Mouse (Mus musculus): ENCODE results near the gene Hist1h3a. TPM values are rescaled to one million over a fixed set of nuclear protein-coding genes. Genes with fewer than 3 reads are reported as not detected.
"Not testable (repeated sequence)": the region's sequence is repeated elsewhere in the genome, so short reads cannot be mapped to it uniquely, and the experiment has no call there.

Hist1h3a gene
- polyA plus RNA-seq, 1 experiment from 2014 or later = 5.3 TPM

GRCm38 (mm10) chr13:23730479-23730878 is 31.7 kb downstream of the Hist1h3a start:
- WGBS = 59% methylated on average over 8 of the region's 8 CpGs
- Histone ChIP-seq H3K27ac (no peak overlapping the region), H3K27me3 (ENCODE audit: low read depth, poor library complexity, severe bottlenecking) (no peaks in the 10 kb centered on the region), H3K4me1 (no peaks in the 10 kb centered on the region), H3K9me3 (replicated peaks) (no peaks in the 10 kb centered on the region), H3K36me3 (no peaks in the 10 kb centered on the region), H3K4me3 (no peak overlapping the region)
- no peak for DNase-seq (ENCODE audit: low spot score)

- Histone ChIP-seq H3K4me3 (no peak overlapping the region), H3K27me3 (ENCODE audit: low read depth, poor library complexity, severe bottlenecking) (no peaks in the 10 kb centered on the region), H3K36me3 (no peaks in the 10 kb centered on the region), H3K9me3 (replicated peaks) (no peaks in the 10 kb centered on the region), H3K27ac (no peak overlapping the region), H3K4me1 (peaks cover 5% of the 10 kb centered on the region; the same call in 1 of the 2 replicates)
- DNase-seq (ENCODE audit: low spot score) = no peak
- 97% methylated on average over 5 of the region's 5 CpGs for WGBS
Measured at GRCm38 (mm10) chr13:23729706-23730105, 32.5 kb downstream of the Hist1h3a start.

- Histone ChIP-seq H3K36me3 (no peaks in the 10 kb centered on the region), H3K27me3 (ENCODE audit: low read depth, poor library complexity, severe bottlenecking) (no peaks in the 10 kb centered on the region), H3K4me3 (no peak overlapping the region), H3K9me3 (replicated peaks) (no peaks in the 10 kb centered on the region), H3K4me1 (peaks cover 5% of the 10 kb centered on the region; the same call in 1 of the 2 replicates), H3K27ac (no peak overlapping the region; the same call in 1 of the 2 replicates)
- WGBS = 92% methylated on average over 9 of the region's 9 CpGs
- DNase-seq (ENCODE audit: low spot score) = peak; percentile 3
Measured at GRCm38 (mm10) chr13:23729192-23729525, 33.0 kb downstream of the Hist1h3a start.

GRCm38 (mm10) chr13:23728472-23729191 is 33.6 kb downstream of the Hist1h3a start:
- WGBS = 92% methylated on average over 18 of the region's 18 CpGs
- no peak overlapping the region for H3K4me3 ChIP-seq
- no peaks in the 10 kb centered on the region for H3K27me3 ChIP-seq (ENCODE audit: low read depth, poor library complexity, severe bottlenecking)
- peaks cover 5% of the 10 kb centered on the region; the same call in 1 of the 2 replicates for H3K4me1 ChIP-seq
- no peaks in the 10 kb centered on the region for H3K9me3 ChIP-seq (replicated peaks)
- H3K36me3 ChIP-seq = no peaks in the 10 kb centered on the region
- H3K27ac ChIP-seq = peak overlapping the region; percentile 23; the same call in 1 of the 2 replicates
- DNase-seq (ENCODE audit: low spot score) = no peak

GRCm38 (mm10) chr13:23725213-23725612 is 37.0 kb downstream of the Hist1h3a start:
- H3K4me3 ChIP-seq = no peak overlapping the region
- H3K36me3 ChIP-seq = no peaks in the 10 kb centered on the region
- H3K9me3 ChIP-seq (replicated peaks) = no peaks in the 10 kb centered on the region
- H3K4me1 ChIP-seq = peaks cover 5% of the 10 kb centered on the region; the same call in 1 of the 2 replicates
- H3K27me3 ChIP-seq (ENCODE audit: low read depth, poor library complexity, severe bottlenecking) = no peaks in the 10 kb centered on the region
- no peak overlapping the region for H3K27ac ChIP-seq
- WGBS = no CpG with 5 or more reads among the region's 1 CpGs
- peak; percentile 18 for DNase-seq (ENCODE audit: low spot score)

- Histone ChIP-seq H3K9me3 (replicated peaks) (no peaks in the 10 kb centered on the region), H3K27me3 (ENCODE audit: low read depth, poor library complexity, severe bottlenecking) (no peaks in the 10 kb centered on the region), H3K4me3 (no peak overlapping the region), H3K27ac (no peak overlapping the region), H3K36me3 (no peaks in the 10 kb centered on the region), H3K4me1 (peaks cover 5% of the 10 kb centered on the region; the same call in 1 of the 2 replicates)
- peak; percentile 25 for DNase-seq (ENCODE audit: low spot score)
- 90% methylated on average over 4 of the region's 4 CpGs for WGBS
Measured at GRCm38 (mm10) chr13:23724239-23724638, 37.9 kb downstream of the Hist1h3a start.

- not testable (repeated sequence) for H3K9me3 ChIP-seq (replicated peaks); H3K4me1 ChIP-seq; H3K4me3 ChIP-seq; H3K36me3 ChIP-seq; H3K27me3 ChIP-seq (ENCODE audit: low read depth, poor library complexity, severe bottlenecking)
- 16% methylated on average over 2 of the region's 2 CpGs for WGBS
- H3K27ac ChIP-seq = peak overlapping the region; percentile 50; the same call in 1 of the 2 replicates
- DNase-seq (ENCODE audit: low spot score) = peak; percentile 28
Measured at GRCm38 (mm10) chr13:23717593-23718245, 44.5 kb downstream of the Hist1h3a start.

GRCm38 (mm10) chr13:23717176-23717575 is 45.0 kb downstream of the Hist1h3a start:
- H3K4me1 ChIP-seq = peaks cover 7% of the 10 kb centered on the region; the same call in 1 of the 2 replicates
- peak overlapping the region; percentile 50; the same call in 1 of the 2 replicates for H3K27ac ChIP-seq
- no peak overlapping the region for H3K4me3 ChIP-seq
- DNase-seq (ENCODE audit: low spot score) = peak; percentile 23
- WGBS = 39% methylated on average over 11 of the region's 11 CpGs
- H3K36me3 ChIP-seq = no peaks in the 10 kb centered on the region
- no peaks in the 10 kb centered on the region for H3K27me3 ChIP-seq (ENCODE audit: low read depth, poor library complexity, severe bottlenecking)
- H3K9me3 ChIP-seq (replicated peaks) = no peaks in the 10 kb centered on the region

GRCm38 (mm10) chr13:23716261-23717042 is 45.7 kb downstream of the Hist1h3a start:
- 83% methylated on average over 5 of the region's 5 CpGs for WGBS
- H3K36me3 ChIP-seq = no peaks in the 10 kb centered on the region
- H3K4me3 ChIP-seq = no peak overlapping the region
- H3K9me3 ChIP-seq (replicated peaks) = no peaks in the 10 kb centered on the region
- DNase-seq (ENCODE audit: low spot score) = peak; percentile 13
- peaks cover 7% of the 10 kb centered on the region; the same call in 1 of the 2 replicates for H3K4me1 ChIP-seq
- no peaks in the 10 kb centered on the region for H3K27me3 ChIP-seq (ENCODE audit: low read depth, poor library complexity, severe bottlenecking)
- no peak overlapping the region for H3K27ac ChIP-seq

Small RNA genes within 50 kb of the gene (microRNA-seq; reads per million reads assigned to microRNA genes)
- not detected for gene Gm44314
- gene Gm44484 = 0.88 reads per million

Other genes with a start within 250 kb of the Hist1h3a start
- 2.4 and 4.5 TPM in 2 replicates for gene Hist1h4h, start 231.3 kb downstream of the Hist1h3a start, polyA plus RNA-seq (2016; fragmentation: Nextera tagmentation; extraction: Ambion mirVana)
- 8.0 and 11.7 TPM in 2 replicates for gene Hist1h2af, start 228.5 kb downstream of the Hist1h3a start, polyA plus RNA-seq (2016; fragmentation: Nextera tagmentation; extraction: Ambion mirVana)
- gene Hist1h3g, start 227.0 kb downstream of the Hist1h3a start, polyA plus RNA-seq (2016; fragmentation: Nextera tagmentation; extraction: Ambion mirVana) = 4.7 and 5.3 TPM in 2 replicates
- gene Hist1h2bh, start 219.0 kb downstream of the Hist1h3a start, polyA plus RNA-seq (2016; fragmentation: Nextera tagmentation; extraction: Ambion mirVana) = 0.56 and 0.69 TPM in 2 replicates
- gene Hist1h3f, start 218.3 kb downstream of the Hist1h3a start, polyA plus RNA-seq (2016; fragmentation: Nextera tagmentation; extraction: Ambion mirVana) = 1.3 and 1.4 TPM in 2 replicates
- 0.73 and 1.3 TPM in 2 replicates for gene Hist1h4f, start 210.7 kb downstream of the Hist1h3a start, polyA plus RNA-seq (2016; fragmentation: Nextera tagmentation; extraction: Ambion mirVana)
- 0.59 and 0.67 TPM in 2 replicates for gene Hist1h1d, start 209.1 kb downstream of the Hist1h3a start, polyA plus RNA-seq (2016; fragmentation: Nextera tagmentation; extraction: Ambion mirVana)
- 5.6 and 7.8 TPM in 2 replicates for gene Hist1h3e, start 200.0 kb downstream of the Hist1h3a start, polyA plus RNA-seq (2016; fragmentation: Nextera tagmentation; extraction: Ambion mirVana)
- gene Hist1h2ae, start 191.2 kb downstream of the Hist1h3a start, polyA plus RNA-seq (2016; fragmentation: Nextera tagmentation; extraction: Ambion mirVana) = 109 and 113 TPM in 2 replicates
- 7.3 and 8.1 TPM in 2 replicates for gene Hist1h2bg, start 191.0 kb downstream of the Hist1h3a start, polyA plus RNA-seq (2016; fragmentation: Nextera tagmentation; extraction: Ambion mirVana)
- 2.4 and 3.5 TPM in 2 replicates for gene Hist1h2bf, start 188.2 kb downstream of the Hist1h3a start, polyA plus RNA-seq (2016; fragmentation: Nextera tagmentation; extraction: Ambion mirVana)
- gene Hist1h2ad, start 188.0 kb downstream of the Hist1h3a start, polyA plus RNA-seq (2016; fragmentation: Nextera tagmentation; extraction: Ambion mirVana) = 1.3 and 3.9 TPM in 2 replicates
- 7.7 and 9.6 TPM in 2 replicates for gene Hist1h3d, start 186.6 kb downstream of the Hist1h3a start, polyA plus RNA-seq (2016; fragmentation: Nextera tagmentation; extraction: Ambion mirVana)
- 109 and 120 TPM in 2 replicates for gene Hist1h4d, start 180.8 kb downstream of the Hist1h3a start, polyA plus RNA-seq (2016; fragmentation: Nextera tagmentation; extraction: Ambion mirVana)
- 2.3 and 4.2 TPM in 2 replicates for gene Hist1h2be, start 141.3 kb downstream of the Hist1h3a start, polyA plus RNA-seq (2016; fragmentation: Nextera tagmentation; extraction: Ambion mirVana)
- gene Hist1h1e, start 139.8 kb downstream of the Hist1h3a start, polyA plus RNA-seq (2016; fragmentation: Nextera tagmentation; extraction: Ambion mirVana) = 19.6 and 20.6 TPM in 2 replicates
- 0.60 and 0.98 TPM in 2 replicates for gene Hist1h2ac, start 78.4 kb downstream of the Hist1h3a start, polyA plus RNA-seq (2016; fragmentation: Nextera tagmentation; extraction: Ambion mirVana)
- gene Hist1h2bc, start 78.2 kb downstream of the Hist1h3a start, polyA plus RNA-seq (2016; fragmentation: Nextera tagmentation; extraction: Ambion mirVana) = 16.9 and 17.0 TPM in 2 replicates
- gene Hist1h1t, start 66.6 kb downstream of the Hist1h3a start, polyA plus RNA-seq (2016; fragmentation: Nextera tagmentation; extraction: Ambion mirVana) = 0.26 TPM in 1 of 2 replicates, not detected in the other
- 6.4 and 6.5 TPM in 2 replicates for gene Hist1h4c, start 63.9 kb downstream of the Hist1h3a start, polyA plus RNA-seq (2016; fragmentation: Nextera tagmentation; extraction: Ambion mirVana)
- gene Hfe, start 51.5 kb downstream of the Hist1h3a start, polyA plus RNA-seq (2016; fragmentation: Nextera tagmentation; extraction: Ambion mirVana) = 1.6 and 2.0 TPM in 2 replicates
- 8.6 and 11.8 TPM in 2 replicates for gene Hist1h1c, start 23.6 kb downstream of the Hist1h3a start, polyA plus RNA-seq (2016; fragmentation: Nextera tagmentation; extraction: Ambion mirVana)
- 9.6 TPM in 2 replicates for gene Hist1h3c, start 16.8 kb downstream of the Hist1h3a start, polyA plus RNA-seq (2016; fragmentation: Nextera tagmentation; extraction: Ambion mirVana)
- 3.5 and 3.7 TPM in 2 replicates for gene Hist1h2bb, start 15.7 kb downstream of the Hist1h3a start, polyA plus RNA-seq (2016; fragmentation: Nextera tagmentation; extraction: Ambion mirVana)
- gene Hist1h2ab, start 11.3 kb downstream of the Hist1h3a start, polyA plus RNA-seq (2016; fragmentation: Nextera tagmentation; extraction: Ambion mirVana) = 55.9 and 60.6 TPM in 2 replicates
- gene Hist1h3b, start 10.1 kb downstream of the Hist1h3a start, polyA plus RNA-seq (2016; fragmentation: Nextera tagmentation; extraction: Ambion mirVana) = 6.3 and 9.7 TPM in 2 replicates
- gene Hist1h4b, start 5.4 kb downstream of the Hist1h3a start, polyA plus RNA-seq (2016; fragmentation: Nextera tagmentation; extraction: Ambion mirVana) = 4.4 and 5.9 TPM in 2 replicates
- 0.51 and 0.62 TPM in 2 replicates for gene Hist1h4a, start 1.2 kb downstream of the Hist1h3a start, polyA plus RNA-seq (2016; fragmentation: Nextera tagmentation; extraction: Ambion mirVana)
- 2.1 and 4.0 TPM in 2 replicates for gene Hist1h1a, start 1.3 kb upstream of the Hist1h3a start, polyA plus RNA-seq (2016; fragmentation: Nextera tagmentation; extraction: Ambion mirVana)
- gene Trim38, start 7.5 kb upstream of the Hist1h3a start, polyA plus RNA-seq (2016; fragmentation: Nextera tagmentation; extraction: Ambion mirVana) = not detected in 2 replicates
- 0.04 TPM in 1 of 2 replicates, not detected in the other for gene Slc17a2, start 44.6 kb upstream of the Hist1h3a start, polyA plus RNA-seq (2016; fragmentation: Nextera tagmentation; extraction: Ambion mirVana)
- gene Slc17a3, start 77.0 kb upstream of the Hist1h3a start, polyA plus RNA-seq (2016; fragmentation: Nextera tagmentation; extraction: Ambion mirVana) = not detected in 2 replicates
- not detected in 2 replicates for gene Slc17a1, start 105.4 kb upstream of the Hist1h3a start, polyA plus RNA-seq (2016; fragmentation: Nextera tagmentation; extraction: Ambion mirVana)
- not detected in 2 replicates for gene Slc17a4, start 152.6 kb upstream of the Hist1h3a start, polyA plus RNA-seq (2016; fragmentation: Nextera tagmentation; extraction: Ambion mirVana)
- gene Hist1h2ba, start 171.8 kb upstream of the Hist1h3a start, polyA plus RNA-seq (2016; fragmentation: Nextera tagmentation; extraction: Ambion mirVana) = not detected in 2 replicates
- gene Hist1h2aa, start 172.1 kb upstream of the Hist1h3a start, polyA plus RNA-seq (2016; fragmentation: Nextera tagmentation; extraction: Ambion mirVana) = not detected in 2 replicates
- gene Scgn, start 228.8 kb upstream of the Hist1h3a start, polyA plus RNA-seq (2016; fragmentation: Nextera tagmentation; extraction: Ambion mirVana) = not detected in 2 replicates

Data from limb, embryonic 10.5 days (tissue).